1 mouse cellular context compared by ENCODE assay signal in the genomic region with DNA sequence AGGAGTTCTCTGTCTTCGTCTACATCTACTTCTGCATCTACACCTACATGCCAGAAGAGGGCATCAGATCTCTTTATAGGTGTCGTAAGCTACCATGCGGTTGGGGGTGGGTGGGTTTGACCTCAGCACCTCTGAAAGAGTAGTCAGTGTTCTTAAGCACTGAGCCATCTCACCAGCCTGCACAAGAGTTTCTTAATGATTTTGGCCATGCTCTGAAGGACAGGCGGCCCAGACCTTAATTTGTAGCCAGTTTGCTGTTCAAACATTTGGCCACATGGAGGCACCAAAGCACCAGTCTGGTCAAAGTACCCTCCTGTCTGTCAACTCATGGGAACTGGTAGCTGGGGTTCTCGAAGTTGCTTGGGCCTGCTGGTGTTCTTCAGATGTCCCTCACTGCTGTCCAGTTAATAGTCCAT.
TF ChIP-seq lines count a peak whose summit lies in the region.

No protein-coding gene starts in this region.

TF ChIP-seq in CH12.LX, 34 proteins besides CTCF, POLR2A, EP300 and RAD21 (continued from another document):
- peak; percentile 63; the same call in 1 of the 2 replicates for TF ChIP-seq NELFE (IDR thresholded peaks at IDR 0.05; ENCODE audit: low read depth, low read length)
- TF ChIP-seq IRF4 (IDR thresholded peaks at IDR 0.05; ENCODE audit: low read depth, low read length): peak; percentile 42; the same call in 1 of the 2 replicates
- peak; percentile 90 for TF ChIP-seq SMC3 (IDR thresholded peaks at IDR 0.05; ENCODE audit: low read depth, low read length)
- peak; percentile 74 for TF ChIP-seq ZC3H11A (IDR thresholded peaks at IDR 0.05; ENCODE audit: low read depth, low read length)
- no peak for TF ChIP-seq SIN3A (IDR thresholded peaks at IDR 0.05; ENCODE audit: low read length)
- peak; percentile 37; the same call in 1 of the 2 replicates for TF ChIP-seq MAX (IDR thresholded peaks at IDR 0.05; ENCODE audit: low read length)
- no peak for TF ChIP-seq HCFC1 (IDR thresholded peaks at IDR 0.05; ENCODE audit: low read depth, low read length)
TF ChIP-seq in CH12.LX: peak in this region for 6.
